Mouse (Mus musculus): Measurements from ENCODE around the gene Rfx7. TPM values are rescaled to one million over a fixed set of nuclear protein-coding genes. Genes with fewer than 3 reads are reported as not detected.

Gene Rfx7
- 2.4 and 2.6 TPM in 2 replicates for polyA plus RNA-seq (2021; fragmentation: Nextera tagmentation)
- long read RNA-seq, experiment 1, partial matches to known transcripts, result 1 of 9 reads
- long read RNA-seq, experiment 1, other reads (novel, unspliced or antisense), result 7 of 9 reads
- long read RNA-seq, experiment 2, partial matches to known transcripts, result 1 of 2 reads
- long read RNA-seq, experiment 2, other reads (novel, unspliced or antisense), result 1 of 2 reads

DNA sequence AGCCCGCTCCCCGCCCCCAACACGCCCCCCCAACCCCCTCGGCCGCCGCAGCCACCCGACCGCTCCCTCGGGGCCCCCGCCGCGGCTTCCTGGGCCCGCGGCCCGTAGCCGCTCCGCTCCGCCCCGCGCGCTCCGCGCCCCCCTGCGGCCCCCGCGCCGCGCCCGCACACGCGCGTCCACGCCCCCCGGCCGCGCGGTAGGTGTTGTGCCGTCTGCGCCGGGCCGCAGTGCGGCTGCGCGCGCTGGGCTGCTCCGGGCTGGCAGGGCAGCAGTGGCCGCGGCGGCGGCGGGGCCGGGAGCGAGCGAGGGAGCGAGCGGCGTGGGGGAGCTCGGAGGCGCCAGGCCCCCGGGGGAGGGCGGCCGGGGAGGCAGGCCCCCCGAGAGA, at the start of gene Rfx7:
TSS of gene Rfx7 (plus strand) at position 245 of the 385 bp plus-strand sequence.

GRCm38 (mm10) chr9:72492194-72492565, 39.9 kb upstream of the Rfx7 start, which contains the start of gene Tex9:
Gene Tex9, minus strand, starts transcription at chr9:72492212.

DNA sequence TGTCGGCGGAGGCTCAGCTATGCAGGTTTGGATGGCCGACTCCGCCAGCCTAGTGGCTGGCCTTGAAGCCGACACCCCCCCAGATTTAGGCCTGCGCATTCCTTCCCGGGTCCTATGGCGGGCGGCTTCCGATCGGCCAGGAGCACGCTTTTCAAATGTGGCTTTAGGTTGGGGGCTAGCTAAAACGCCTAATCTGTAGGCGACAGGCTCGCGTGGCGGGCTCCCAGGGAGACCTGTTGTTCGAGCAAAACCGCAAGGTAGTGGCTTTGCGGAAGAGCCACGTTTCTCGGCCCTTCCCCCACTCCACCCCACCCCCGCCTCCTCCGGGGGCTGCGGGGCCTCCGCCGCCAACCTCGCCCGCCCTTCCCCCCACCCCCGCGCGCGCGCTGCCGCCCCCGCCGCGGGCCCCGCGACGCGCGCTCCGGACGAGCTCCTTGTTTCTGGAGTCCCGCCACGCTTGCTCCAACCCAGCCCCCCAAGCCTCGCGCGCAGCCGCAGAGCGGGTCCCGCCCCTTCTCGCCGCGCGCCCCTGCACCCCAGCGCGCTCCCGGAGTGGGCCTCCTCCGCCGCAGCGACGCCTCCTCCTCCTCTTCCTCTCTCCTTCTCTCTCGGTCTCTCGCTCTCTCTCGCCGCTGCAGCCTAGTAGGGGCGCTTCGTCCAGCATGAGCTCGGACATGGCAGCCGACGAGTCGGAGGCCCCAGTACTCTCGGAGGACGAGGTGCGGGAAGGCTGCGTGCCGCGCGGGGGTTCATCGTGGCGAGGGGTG, 130.0 kb downstream of the Rfx7 start, which contains the start of gene Nedd4:
TSS of gene Nedd4 (plus strand) at position 452 of the 767 bp plus-strand sequence.

Other genes with a start within 250 kb of the Rfx7 start
- 1.1 and 1.3 TPM in 2 replicates for gene Mns1, start 94.2 kb upstream of the Rfx7 start, polyA plus RNA-seq (2021; fragmentation: Nextera tagmentation)
- 7.5 and 8.1 TPM in 2 replicates for gene Tex9, start 40.0 kb upstream of the Rfx7 start, polyA plus RNA-seq (2021; fragmentation: Nextera tagmentation)
- gene Nedd4, start 130.1 kb downstream of the Rfx7 start, polyA plus RNA-seq (2021; fragmentation: Nextera tagmentation), result 127 and 156 TPM in 2 replicates

All from left cerebral cortex, adult 6 months (tissue).